Mouse (Mus musculus): ENCODE measurements around the gene Hs3st3b1. TPM values are rescaled to one million over a fixed set of nuclear protein-coding genes. Genes with fewer than 3 reads are reported as not detected.

The Hs3st3b1 gene
- polyA plus RNA-seq (2015; fragmentation: Nextera tagmentation; extraction: Ambion mirVana) = 6.1 and 6.7 TPM in 2 replicates

GRCm38 (mm10) chr11:63922091-63922621 is at the start of gene Hs3st3b1:
TSS of gene Hs3st3b1 (minus strand) at chr11:63922290.

Other genes starting within 250 kb of the Hs3st3b1 start
- 28.7 and 31.6 TPM in 2 replicates for gene Cox10, start 157.2 kb upstream of the Hs3st3b1 start, polyA plus RNA-seq (2015; fragmentation: Nextera tagmentation; extraction: Ambion mirVana)

All from neural tube, postnatal 0 days (tissue).